Mouse (Mus musculus) G1E (cell line): Measurements from ENCODE around the gene Gm10282. TPM values are rescaled to one million over a fixed set of nuclear protein-coding genes. Genes with fewer than 3 reads are reported as not detected.

Source experiments
- ATAC-seq: 2 replicates; pipeline ENCODE4 v1.8.0; 2016; ENCODE audit warnings: mild to moderate bottlenecking; ENCODE audit not compliant: insufficient number of reproducible peaks, poor library complexity, low FRiP score, severe bottlenecking; ENCODE audit errors: extremely low read depth
- DNase-seq: peaks from one replicate; pipeline ENCODE4 v3.0.0; 2012; ENCODE audit warnings: low spot score
- H3K27me3 ChIP-seq: 2 replicates; pipeline ENCODE4 v1.6.1; 2012; ENCODE audit warnings: mild to moderate bottlenecking, low read length, inconsistent platforms; ENCODE audit not compliant: insufficient read depth
- H3K36me3 ChIP-seq: replicated peaks from 2 replicates; pipeline ENCODE3; 2012; ENCODE audit warnings: mild to moderate bottlenecking, inconsistent platforms
- H3K4me1 ChIP-seq: 2 replicates; pipeline ENCODE4 v1.6.1; 2012; ENCODE audit warnings: low read depth, low read length, inconsistent platforms, mixed read lengths; ENCODE audit not compliant: insufficient read depth
- H3K4me3 ChIP-seq: 2 replicates; pipeline ENCODE4 v1.5.1; 2012; ENCODE audit warnings: low read depth, mild to moderate bottlenecking, inconsistent platforms, low read length, moderate library complexity, mixed read lengths
- H3K9me3 ChIP-seq: replicated peaks from 2 replicates; pipeline ENCODE4 v1.6.1; 2012; ENCODE audit warnings: inconsistent platforms
- CTCF ChIP-seq: IDR thresholded peaks from 2 replicates; pipeline ENCODE4 v1.5.1; 2012; ENCODE audit warnings: low read depth, low read length, inconsistent platforms, mixed read lengths
- GATA1 ChIP-seq: IDR thresholded peaks from 2 replicates; pipeline ENCODE4 v1.6.1; 2012; ENCODE audit warnings: borderline replicate concordance, low read length, inconsistent platforms, mixed read lengths
- GATA2 ChIP-seq: IDR thresholded peaks from 2 replicates; pipeline ENCODE4 v1.6.1; 2012; ENCODE audit warnings: low read depth, low read length, inconsistent platforms, borderline replicate concordance
- POLR2AphosphoS5 ChIP-seq: IDR thresholded peaks from 2 replicates; pipeline ENCODE4 v1.6.1; 2012; ENCODE audit warnings: low read depth, low read length, inconsistent platforms; ENCODE audit not compliant: insufficient replicate concordance
- TAL1 ChIP-seq: conservative IDR thresholded peaks from 2 replicates; pipeline ENCODE4 v1.6.1; 2012; ENCODE audit warnings: low read depth, low read length, inconsistent platforms, mixed read lengths
- polyA plus RNA-seq: library from polyadenylated mRNA; stranded (reverse); fragments of >175 nt; gene quantifications from 2 replicates; pipeline ENCODE4 v1.2.3, GENCODE M21; 2012
- total RNA-seq, 2 experiments: library from RNA; stranded (forward) in 1 of 2; stranded (reverse) in 1 of 2; fragments of 200-1000 nt in 1 of 2; fragments of >200 nt in 1 of 2; fragmentation: Nextera tagmentation in 1 of 2; gene quantifications; 2 replicates each; pipeline ENCODE4 v1.2.3; 2014 to 2017

Gene Gm10282
- total and polyA plus RNA-seq, 3 experiments = 84.2 to 164 (median 87.9) TPM

DNA sequence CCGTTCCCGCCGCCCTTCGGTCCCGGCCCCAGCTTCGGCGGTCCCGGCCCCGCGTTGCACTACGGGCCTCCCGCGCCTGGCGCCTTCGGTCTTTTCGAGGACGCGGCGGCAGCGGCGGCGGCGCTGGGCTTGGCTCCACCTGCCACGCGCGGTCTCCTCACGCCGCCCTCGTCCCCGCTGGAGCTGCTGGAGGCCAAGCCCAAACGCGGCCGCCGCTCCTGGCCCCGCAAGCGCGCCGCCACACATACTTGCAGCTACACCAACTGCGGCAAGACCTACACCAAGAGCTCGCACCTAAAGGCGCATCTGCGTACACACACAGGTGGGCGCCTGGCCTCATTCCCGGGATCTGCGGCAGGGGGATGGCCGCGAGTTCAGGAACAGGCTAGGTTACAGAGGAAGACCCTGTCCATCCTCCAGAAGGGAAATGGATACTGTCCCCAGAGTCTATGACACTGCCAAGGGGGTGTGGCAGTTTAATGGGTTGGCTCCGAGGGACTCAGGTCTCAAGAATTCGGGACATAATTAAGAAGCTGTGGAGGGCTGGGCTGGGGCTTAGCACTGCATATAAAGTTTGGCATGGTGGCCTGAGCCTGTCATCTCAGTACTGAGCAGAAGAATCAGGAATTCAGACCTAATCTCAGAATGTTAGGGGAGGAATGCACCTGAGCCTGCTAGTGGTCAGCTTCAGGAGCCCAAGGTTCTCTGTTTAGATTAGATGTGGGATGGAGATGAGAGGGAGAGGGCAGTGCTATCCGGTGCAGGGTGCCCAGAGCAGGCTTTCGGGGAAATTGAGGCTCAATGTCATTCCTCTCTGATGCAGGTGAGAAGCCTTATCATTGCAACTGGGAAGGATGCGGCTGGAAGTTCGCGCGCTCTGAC lies 15.1 kb upstream of the Gm10282 start:
- Histone ChIP-seq H3K36me3 (no peaks in the 10 kb centered on the region), H3K4me3 (no peak overlapping the region; the same call in 1 of the 2 replicates), H3K9me3 (peaks cover 22% of the 10 kb centered on the region), H3K27me3 (peaks cover 30% of the 10 kb centered on the region), H3K4me1 (peaks cover 29% of the 10 kb centered on the region)
- ATAC-seq (no peak), DNase-seq (no peak)
- no peak for TF ChIP-seq GATA1
- no peak for TF ChIP-seq POLR2AphosphoS5
- no peak for TF ChIP-seq CTCF
- TF ChIP-seq GATA2 = no peak
- TF ChIP-seq TAL1 = no peak

DNA sequence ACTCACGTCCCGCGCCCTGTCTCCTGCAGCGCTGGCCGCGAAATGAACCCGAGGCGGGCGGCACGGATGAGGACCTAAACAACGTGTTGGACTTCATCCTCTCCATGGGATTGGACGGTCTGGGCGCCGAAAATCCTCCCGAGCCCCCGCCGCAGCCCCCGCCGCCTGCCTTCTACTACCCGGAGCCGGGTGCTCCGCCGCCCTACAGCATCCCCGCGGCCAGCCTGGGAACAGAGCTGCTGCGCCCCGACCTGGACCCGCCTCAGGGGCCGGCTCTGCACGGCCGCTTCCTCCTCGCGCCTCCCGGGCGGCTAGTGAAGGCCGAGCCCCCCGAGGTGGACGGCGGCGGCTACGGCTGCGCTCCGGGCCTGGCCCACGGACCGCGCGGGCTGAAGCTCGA lies 14.3 kb upstream of the Gm10282 start:
- ATAC-seq (no peak), DNase-seq (no peak)
- TF ChIP-seq GATA2 (no peak), CTCF (no peak), TAL1 (no peak), POLR2AphosphoS5 (no peak), GATA1 (no peak)
- Histone ChIP-seq H3K4me3 (peak overlapping the region; percentile 71), H3K4me1 (peaks cover 25% of the 10 kb centered on the region), H3K9me3 (peaks cover 22% of the 10 kb centered on the region), H3K27me3 (peaks cover 26% of the 10 kb centered on the region), H3K36me3 (no peaks in the 10 kb centered on the region)

DNA sequence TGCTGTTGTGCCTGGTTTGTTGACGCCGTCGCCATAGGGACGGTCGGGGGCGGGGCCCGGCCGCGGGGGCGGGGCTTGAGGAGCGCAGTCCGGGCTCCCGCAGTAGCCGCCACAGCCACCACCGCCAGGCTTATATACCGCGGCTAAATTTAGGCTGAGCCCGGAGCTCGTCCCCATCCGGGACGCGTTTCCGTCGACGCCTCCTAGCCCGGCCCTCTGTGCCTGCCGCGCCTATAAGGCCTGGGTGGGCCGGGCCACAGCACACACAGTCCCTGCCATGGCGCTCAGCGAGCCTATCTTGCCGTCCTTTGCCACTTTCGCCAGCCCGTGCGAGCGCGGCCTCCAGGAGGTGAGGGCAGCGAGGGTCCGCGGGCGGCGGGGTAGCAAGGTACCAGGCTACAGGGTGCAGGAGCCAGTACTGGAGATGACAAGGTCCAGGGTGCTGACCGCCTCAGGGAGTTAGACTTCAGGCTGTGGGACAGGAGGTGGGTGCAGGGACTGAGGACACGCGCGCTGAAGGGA lies 13.8 kb upstream of the Gm10282 start, which contains the start of gene Klf2:
Gene Klf2 (plus strand): TSS at position 233 of the 522 bp plus-strand sequence.
- DNase-seq (peak; percentile 61), ATAC-seq (peak; percentile 84)
- peaks cover 23% of the 10 kb centered on the region for H3K4me1 ChIP-seq

GRCm38 (mm10) chr8:72317741-72318301 lies 12.8 kb upstream of the Gm10282 start:
- ATAC-seq (no peak), DNase-seq (no peak)
- no peak overlapping the region for H3K4me3 ChIP-seq
- H3K36me3 ChIP-seq = no peaks in the 10 kb centered on the region
- peaks cover 32% of the 10 kb centered on the region for H3K27me3 ChIP-seq
- peaks cover 22% of the 10 kb centered on the region for H3K9me3 ChIP-seq
- H3K4me1 ChIP-seq = peaks cover 21% of the 10 kb centered on the region
- no peak for TF ChIP-seq TAL1
- TF ChIP-seq GATA1 = no peak
- no peak for TF ChIP-seq CTCF
- no peak for TF ChIP-seq GATA2
- TF ChIP-seq POLR2AphosphoS5 = no peak

More for the DNA sequence above, 13.8 kb upstream of the Gm10282 start, which contains the start of gene Klf2:
- H3K4me3 ChIP-seq = peak within 1 kb of the TSS; percentile 71
- H3K9me3 ChIP-seq = peaks cover 22% of the 10 kb centered on the region
- TF ChIP-seq GATA2 (no peak), POLR2AphosphoS5 (no peak), CTCF (no peak), GATA1 (no peak), TAL1 (no peak)
- H3K27me3 ChIP-seq = peaks cover 29% of the 10 kb centered on the region
- H3K36me3 ChIP-seq = no peaks in the 10 kb centered on the region

DNA sequence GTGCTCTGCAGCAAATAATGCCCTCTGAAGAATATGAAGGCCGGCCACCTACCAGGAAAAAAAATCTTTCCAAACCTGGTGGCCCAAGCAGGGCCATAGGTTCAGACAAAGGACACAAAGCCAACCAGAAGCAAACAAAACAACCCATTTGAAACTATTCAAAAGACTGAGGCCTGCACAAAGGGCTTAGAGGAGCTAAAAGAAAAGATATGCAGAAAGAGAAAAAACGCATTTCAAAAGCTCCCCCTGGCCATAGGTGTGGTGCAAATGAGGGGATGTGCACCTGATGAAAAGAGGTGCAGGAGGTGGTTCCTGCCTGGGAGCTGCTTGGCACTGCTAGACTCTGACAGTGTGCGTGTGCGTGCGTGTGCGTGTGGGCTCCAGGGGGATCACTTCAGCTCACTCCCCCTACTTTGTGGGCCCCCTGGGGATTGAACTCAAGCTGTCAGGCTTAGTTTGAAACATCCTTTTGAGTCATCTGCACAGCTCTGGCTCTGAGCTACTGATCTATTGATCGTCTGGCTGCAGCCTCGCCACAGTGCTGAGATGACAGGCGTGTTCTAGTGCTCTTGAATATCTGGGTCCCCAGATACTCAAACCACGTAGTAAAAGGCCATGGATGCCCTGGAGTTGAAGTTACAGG lies 11.1 kb upstream of the Gm10282 start:
- no peak for TF ChIP-seq CTCF
- no peak for TF ChIP-seq GATA1
- no peak for TF ChIP-seq GATA2
- TF ChIP-seq TAL1 = no peak
- no peak for TF ChIP-seq POLR2AphosphoS5
- DNase-seq (no peak), ATAC-seq (no peak)
- peaks cover 22% of the 10 kb centered on the region for H3K9me3 ChIP-seq
- peaks cover 21% of the 10 kb centered on the region for H3K4me1 ChIP-seq
- H3K36me3 ChIP-seq = no peaks in the 10 kb centered on the region
- H3K27me3 ChIP-seq = peaks cover 34% of the 10 kb centered on the region
- no peak overlapping the region for H3K4me3 ChIP-seq
